Comparison of ENCODE assay signal across 7 mouse cellular contexts in genomic region chr4:82500578-82501098, GRCm38 (mm10).
DNase-seq lines count a peak whose midpoint lies in the region; ATAC-seq lines count a peak whose summit lies in the region.

No protein-coding gene starts in this region.

- no peak for DNase-seq in lung, postnatal 36 days
- DNase-seq in forebrain, embryonic 14.5 days (ENCODE audit: low spot score), result peak; percentile 63
- DNase-seq in layer of hippocampus, adult 9-11 months, result no peak
- no peak for DNase-seq in kidney, postnatal 14 days

- H3K4me3 ChIP-seq in lung, embryonic 16.5 days (ENCODE audit: low read length), result peak overlapping the region; percentile 51
- peak overlapping the region; percentile 91 for H3K4me3 ChIP-seq in forebrain, embryonic 14.5 days (ENCODE audit: low read depth, low read length)
- H3K4me3 ChIP-seq in limb, embryonic 12.5 days (replicated peaks), result peak overlapping the region; percentile 27
- peak overlapping the region; percentile 8 for H3K4me3 ChIP-seq in stomach, embryonic 15.5 days (replicated peaks)

- H3K4me1 ChIP-seq in lung, embryonic 16.5 days (replicated peaks; ENCODE audit: control insufficient read depth, insufficient read depth, low read length), result peaks cover 29% of the 10 kb centered on the region
- H3K4me1 ChIP-seq in forebrain, embryonic 14.5 days (ENCODE audit: control insufficient read depth, insufficient read depth, low read length), result peaks cover 4% of the 10 kb centered on the region; the same call in 1 of the 2 replicates
- peaks cover 40% of the 10 kb centered on the region for H3K4me1 ChIP-seq in limb, embryonic 12.5 days (replicated peaks)
- H3K4me1 ChIP-seq in stomach, embryonic 15.5 days, result peaks cover 23% of the 10 kb centered on the region

- H3K9ac ChIP-seq in lung, embryonic 16.5 days (ENCODE audit: low read length), result peak overlapping the region; percentile 74
- H3K9ac ChIP-seq in forebrain, embryonic 14.5 days (ENCODE audit: low read length), result peak overlapping the region; percentile 98
- H3K9ac ChIP-seq in limb, embryonic 12.5 days (replicated peaks), result 0 out of 2 replicates have a peak overlapping the region, but pooled peaks have one; percentile 12
- H3K9ac ChIP-seq in stomach, embryonic 15.5 days, result no peak overlapping the region

- peaks cover 8% of the 10 kb centered on the region; the same call in 1 of the 2 replicates for H3K36me3 ChIP-seq in lung, embryonic 16.5 days (ENCODE audit: control insufficient read depth, insufficient read depth, low read length)
- peaks cover 17% of the 10 kb centered on the region for H3K36me3 ChIP-seq in forebrain, embryonic 14.5 days (ENCODE audit: control insufficient read depth, insufficient read depth, low read length)
- peaks cover 28% of the 10 kb centered on the region for H3K36me3 ChIP-seq in limb, embryonic 12.5 days
- H3K36me3 ChIP-seq in stomach, embryonic 15.5 days, result peaks cover 8% of the 10 kb centered on the region

- H3K4me2 ChIP-seq in lung, embryonic 16.5 days (ENCODE audit: low read depth, low read length), result peak overlapping the region; percentile 72
- peak overlapping the region; percentile 85 for H3K4me2 ChIP-seq in forebrain, embryonic 14.5 days (ENCODE audit: low read length)
- H3K4me2 ChIP-seq in limb, embryonic 12.5 days, result peak overlapping the region; percentile 83
- H3K4me2 ChIP-seq in stomach, embryonic 15.5 days, result peak overlapping the region; percentile 48

- ATAC-seq in lung, embryonic 16.5 days (ENCODE audit: low read depth), result no peak
- ATAC-seq in forebrain, embryonic 14.5 days, result no peak
- ATAC-seq in limb, embryonic 12.5 days (ENCODE audit: insufficient number of reproducible peaks, insufficient read depth, low FRiP score, low TSS enrichment, low read depth), result no peak
- ATAC-seq in stomach, embryonic 15.5 days (ENCODE audit: insufficient read depth, low FRiP score, low read depth), result no peak

- no peaks in the 10 kb centered on the region for H3K9me3 ChIP-seq in lung, embryonic 16.5 days (ENCODE audit: control insufficient read depth, low read length)
- H3K9me3 ChIP-seq in forebrain, embryonic 14.5 days (replicated peaks; ENCODE audit: control insufficient read depth, low read length), result no peaks in the 10 kb centered on the region
- no peaks in the 10 kb centered on the region for H3K9me3 ChIP-seq in limb, embryonic 12.5 days
- H3K9me3 ChIP-seq in stomach, embryonic 15.5 days, result no peaks in the 10 kb centered on the region

- peak overlapping the region; percentile 78 for H3K27ac ChIP-seq in lung, embryonic 16.5 days (ENCODE audit: low read length)
- peak overlapping the region; percentile 82 for H3K27ac ChIP-seq in forebrain, embryonic 14.5 days (ENCODE audit: low read depth, low read length)
- no peak overlapping the region for H3K27ac ChIP-seq in limb, embryonic 12.5 days
- 0 out of 2 replicates have a peak overlapping the region, but pooled peaks have one; percentile 1 for H3K27ac ChIP-seq in stomach, embryonic 15.5 days

- WGBS in lung, embryonic 16.5 days, result 20% methylated on average over 5 of the region's 5 CpGs
- WGBS in forebrain, embryonic 14.5 days, result 19% methylated on average over 5 of the region's 5 CpGs
- WGBS in limb, embryonic 12.5 days, result 63% methylated on average over 5 of the region's 5 CpGs
- WGBS in stomach, embryonic 15.5 days, result 49% methylated on average over 5 of the region's 5 CpGs

- no peaks in the 10 kb centered on the region for H3K27me3 ChIP-seq in lung, embryonic 16.5 days (ENCODE audit: control insufficient read depth, insufficient read depth, low read depth, low read length)
- no peaks in the 10 kb centered on the region for H3K27me3 ChIP-seq in forebrain, embryonic 14.5 days (replicated peaks; ENCODE audit: control insufficient read depth, insufficient read depth, low read length)
- no peaks in the 10 kb centered on the region for H3K27me3 ChIP-seq in limb, embryonic 12.5 days
- no peaks in the 10 kb centered on the region for H3K27me3 ChIP-seq in stomach, embryonic 15.5 days (replicated peaks)

Comparison
In these comparisons a context has a peak if more than half of its experiments do, and no peak if none do; other contexts are left out.
1. H3K4me3 ChIP-seq: peak in every context shown above with its lines; median percentile 91 in forebrain, embryonic 14.5 days; 51 in lung, embryonic 16.5 days; 27 in limb, embryonic 12.5 days; 8 in stomach, embryonic 15.5 days.